Mouse (Mus musculus): ENCODE results near the gene Repin1.

GRCm38 (mm10) chr6:48596545-48597232 lies 3.0 kb downstream of the Repin1 start:
- no peak for TF ChIP-seq CTCF (IDR thresholded peaks at IDR 0.05 in 2 of 3, conservative IDR thresholded peaks at IDR 0.05 in 1 of 3; ENCODE audit: control insufficient read depth in 1 of 3, insufficient read depth in 1 of 3, low read depth in 2 of 3, low read length in 3 of 3, poor library complexity in 1 of 3, severe bottlenecking in 1 of 3)
- TF ChIP-seq EP300 (IDR thresholded peaks at IDR 0.05; ENCODE audit: low read depth in 1 of 2, low read length in 2 of 2) = no peak
- no peak for TF ChIP-seq POLR2A (IDR thresholded peaks at IDR 0.05; ENCODE audit: control insufficient read depth in 1 of 2, insufficient read depth in 1 of 2, low read depth in 1 of 2, low read length in 2 of 2, poor library complexity in 1 of 2)
